Mouse (Mus musculus): ENCODE data around the gene Alox12b. TPM values are rescaled to one million over a fixed set of nuclear protein-coding genes. Genes with fewer than 3 reads are reported as not detected.
A peak's percentile ranks its signal among the peaks of the same experiment; 100 is the strongest.

The Alox12b gene
- total and polyA plus RNA-seq, 3 experiments = not detected

- no peak for TF ChIP-seq TCF12 (IDR thresholded peaks at IDR 0.05; ENCODE audit: low read depth, low read length)
- no peak for TF ChIP-seq CHD2 (IDR thresholded peaks at IDR 0.05; ENCODE audit: low read length)
- no peak for TF ChIP-seq MYC (IDR thresholded peaks at IDR 0.05; ENCODE audit: low read depth, low read length)
- TF ChIP-seq GATA1 (IDR thresholded peaks at IDR 0.05; ENCODE audit: low read depth, low read length) = 0 out of 2 replicates have a peak, but pooled peaks have one; percentile 10
- TF ChIP-seq SIN3A (IDR thresholded peaks at IDR 0.05; ENCODE audit: low read length) = peak; percentile 46
Measured at GRCm38 (mm10) chr11:69120221-69121000, 36.4 kb upstream of the Alox12b start, which contains the start of gene Hes7 (continued).

- H3K4me3 ChIP-seq (ENCODE audit: control insufficient read depth in 1 of 2, insufficient read depth in 1 of 2, low read depth in 2 of 2, low read length in 2 of 2) = peak overlapping the region; percentile 20 to 88
- no peaks in the 10 kb centered on the region for H3K27me3 ChIP-seq (ENCODE audit: control insufficient read depth in 1 of 2, insufficient read depth in 2 of 2, low read length in 2 of 2)
- TF ChIP-seq ZNF384 (IDR thresholded peaks at IDR 0.05; ENCODE audit: low read depth, low read length) (no peak), NELFE (IDR thresholded peaks at IDR 0.05; ENCODE audit: low read depth, low read length) (no peak), MEF2A (IDR thresholded peaks at IDR 0.05; ENCODE audit: extremely low read depth, insufficient replicate concordance, low read depth, low read length, poor library complexity, severe bottlenecking) (no peak), MAZ (IDR thresholded peaks at IDR 0.05; ENCODE audit: low read depth, low read length) (no peak; the same call in 1 of the 2 replicates), ETS1 (IDR thresholded peaks at IDR 0.05; ENCODE audit: low read depth, low read length) (0 out of 2 replicates have a peak, but pooled peaks have one; percentile 5), TBP (IDR thresholded peaks at IDR 0.05; ENCODE audit: low read depth, low read length) (0 out of 2 replicates have a peak, but pooled peaks have one; percentile 4), UBTF (IDR thresholded peaks at IDR 0.05; ENCODE audit: borderline replicate concordance, insufficient read depth, low read depth, low read length) (0 out of 2 replicates have a peak, but pooled peaks have one; percentile 11), SIN3A (IDR thresholded peaks at IDR 0.05; ENCODE audit: low read length) (peak; percentile 8; the same call in 1 of the 2 replicates), MAX (IDR thresholded peaks at IDR 0.05; ENCODE audit: low read length) (peak; percentile 50; the same call in 1 of the 2 replicates), NRF1 (IDR thresholded peaks at IDR 0.05; ENCODE audit: insufficient read depth, low read depth, low read length, poor library complexity, severe bottlenecking) (no peak), E2F4 (IDR thresholded peaks at IDR 0.05; ENCODE audit: borderline replicate concordance, low read depth, low read length) (no peak)
- no peak overlapping the region for H3K27ac ChIP-seq (ENCODE audit: control insufficient read depth, low read depth, low read length)
- H3K36me3 ChIP-seq (ENCODE audit: control insufficient read depth in 1 of 2, insufficient read depth in 2 of 2, low read length in 2 of 2) = peaks cover 0 to 9% of the 10 kb centered on the region in 2 experiments; a peak in 2 of 4 replicates
- no peaks in the 10 kb centered on the region for H3K9me3 ChIP-seq (replicated peaks; ENCODE audit: insufficient read depth, low read length)
- H3K9ac ChIP-seq (ENCODE audit: control insufficient read depth, low read depth, low read length, poor library complexity, severe bottlenecking) = peak overlapping the region; percentile 60
- H3K4me1 ChIP-seq (ENCODE audit: control insufficient read depth in 1 of 2, insufficient read depth in 2 of 2, low read length in 2 of 2) = peaks cover 0 to 14% of the 10 kb centered on the region in 2 experiments; a peak in 2 of 4 replicates
- H3K79me2 ChIP-seq (ENCODE audit: control insufficient read depth, insufficient read depth, low read length, poor library complexity) = no peaks in the 10 kb centered on the region; the same call in 1 of the 2 replicates
- DNase-seq (ENCODE audit: low read depth, low spot score) = peak; percentile 62
Measured at GRCm38 (mm10) chr11:69121001-69121740, 35.6 kb upstream of the Alox12b start.
